Mouse (Mus musculus) telencephalon, adult 2 months (tissue): ENCODE data around the gene Copg2.
"Not testable (repeated sequence)": the region's sequence is repeated elsewhere in the genome, so short reads cannot be mapped to it uniquely, and the experiment has no call there.

Experiments used
- DNase-seq: peaks from one replicate; pipeline ENCODE4 v3.0.0-alpha.2; 2011; ENCODE audit warnings: low read depth, low spot score

Copg2 gene

DNA sequence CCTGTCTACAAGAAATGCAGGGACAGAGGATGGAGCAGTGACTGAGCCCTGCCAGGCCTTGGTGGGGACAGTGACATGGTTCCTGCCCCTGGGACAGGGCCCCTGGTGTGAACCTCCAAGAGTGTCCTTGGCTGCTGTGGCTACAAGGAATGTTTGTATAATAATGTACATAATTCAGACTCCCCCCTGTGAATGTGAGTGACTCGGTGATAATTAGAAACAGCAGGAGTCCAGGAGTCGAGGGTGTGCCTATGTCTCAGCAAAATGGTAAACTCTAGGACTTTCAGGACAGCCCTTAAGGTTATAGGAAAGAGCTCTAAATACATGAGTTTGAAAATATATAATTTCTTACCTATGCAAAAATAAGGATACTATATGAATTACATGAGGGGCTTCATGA lies 64.4 kb downstream of the Copg2 start:
- DNase-seq: no peak

DNA sequence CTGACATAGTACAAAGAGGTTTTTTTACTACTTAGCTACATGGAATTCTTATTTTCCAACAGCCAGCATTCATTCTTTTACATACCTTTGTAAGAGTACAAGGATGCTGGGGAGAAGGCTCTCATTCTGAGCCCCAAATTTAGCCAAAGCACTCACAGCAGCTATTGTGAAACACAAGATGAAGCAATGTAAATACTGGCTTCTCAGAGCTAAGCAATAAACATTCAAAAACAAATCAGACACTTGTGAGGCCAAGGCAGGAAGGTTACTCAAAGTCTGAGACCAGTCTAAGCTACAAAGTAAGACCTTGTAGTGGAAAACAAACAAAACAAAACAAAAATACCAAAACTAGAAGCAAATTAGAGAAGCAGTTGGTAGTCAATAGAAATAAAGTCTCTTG lies 83.0 kb downstream of the Copg2 start:
- DNase-seq: no peak

DNA sequence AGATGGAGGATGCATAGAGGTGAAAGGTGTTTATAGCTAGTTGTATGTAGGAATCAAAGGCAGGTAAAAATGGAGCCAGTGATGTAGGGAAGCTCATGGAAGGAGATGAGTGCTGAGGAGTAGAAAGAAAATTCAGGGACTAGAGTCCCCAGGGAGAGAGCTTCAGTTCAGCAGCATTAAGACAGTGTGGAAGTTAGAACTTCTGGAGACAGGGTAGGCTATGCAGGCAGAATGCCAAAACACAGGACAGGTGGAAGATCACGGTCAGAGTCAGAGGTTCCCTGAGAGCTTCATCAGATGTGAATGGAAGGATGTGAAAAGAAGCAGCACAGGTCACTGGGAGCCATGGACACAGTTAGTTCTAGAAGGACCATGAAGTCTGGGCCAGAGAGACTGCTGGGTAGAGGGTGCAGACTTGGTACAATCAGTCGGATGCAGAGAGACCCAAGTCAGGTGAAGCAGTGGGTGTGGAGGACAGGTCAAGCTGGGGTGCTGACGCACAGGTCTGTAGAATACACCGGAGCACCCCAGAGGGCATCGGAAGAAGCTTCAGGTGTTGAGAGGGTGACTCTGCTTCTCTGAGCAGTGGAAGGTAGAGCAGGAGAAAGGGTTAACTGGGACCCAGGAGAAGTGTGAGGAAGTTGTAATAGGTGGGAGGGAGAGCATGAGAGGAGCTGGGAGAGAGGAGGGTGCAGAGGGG lies 91.4 kb downstream of the Copg2 start:
- no peak for DNase-seq

GRCm38 (mm10) chr6:30804389-30805052 lies 92.1 kb downstream of the Copg2 start:
- not testable (repeated sequence) for DNase-seq

- not testable (repeated sequence) for DNase-seq
These were observed 93.7 kb downstream of the Copg2 start for GRCm38 (mm10) chr6:30802915-30803314.

- no peak for DNase-seq
These were observed 145.4 kb downstream of the Copg2 start for GRCm38 (mm10) chr6:30751209-30751608.

- DNase-seq: no peak
These were observed 146.1 kb downstream of the Copg2 start for GRCm38 (mm10) chr6:30750482-30750881.

GRCm38 (mm10) chr6:30749892-30750291 lies 146.7 kb downstream of the Copg2 start:
- DNase-seq: no peak

GRCm38 (mm10) chr6:30749042-30749689 lies 147.4 kb downstream of the Copg2 start:
- DNase-seq: no peak

GRCm38 (mm10) chr6:30748358-30748910 lies 148.2 kb downstream of the Copg2 start:
- DNase-seq: no peak

DNA sequence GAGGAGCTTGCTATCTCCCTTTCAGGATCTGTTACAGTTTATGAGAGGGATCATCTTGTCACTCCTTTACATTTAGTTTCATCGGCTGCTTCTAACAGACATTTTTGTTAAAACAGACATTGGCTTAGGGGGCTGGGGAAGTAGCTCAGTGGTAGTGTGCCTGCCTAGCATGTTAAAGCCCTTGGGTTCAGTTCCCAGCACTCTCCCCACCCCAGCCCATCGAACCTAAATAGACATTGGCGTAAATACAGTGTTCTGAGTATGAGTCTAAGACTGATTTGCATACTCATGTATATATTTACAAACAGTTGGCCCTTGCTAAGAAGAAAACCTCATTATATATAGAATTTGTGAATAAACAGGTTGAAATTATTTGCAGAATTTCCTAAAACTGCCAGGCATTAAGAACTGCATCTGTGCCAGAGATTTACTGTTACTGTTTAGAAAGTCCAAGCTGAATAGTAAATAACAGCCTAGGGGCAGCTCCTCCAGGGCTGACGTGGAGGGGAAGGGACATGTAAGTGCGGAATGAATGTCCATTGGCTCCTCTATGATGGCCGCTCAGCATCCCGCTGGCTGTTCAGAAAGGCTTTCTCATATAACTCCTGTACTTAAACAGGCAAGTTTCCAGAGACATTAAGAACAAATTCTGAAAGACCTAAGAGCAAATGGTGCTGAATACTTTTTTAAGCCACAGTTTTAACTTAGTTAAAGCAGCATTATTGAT lies 148.8 kb downstream of the Copg2 start:
- no peak for DNase-seq

GRCm38 (mm10) chr6:30745591-30745990 lies 151.0 kb downstream of the Copg2 start:
- DNase-seq: no peak

GRCm38 (mm10) chr6:30744846-30745245 lies 151.7 kb downstream of the Copg2 start:
- DNase-seq: no peak

DNA sequence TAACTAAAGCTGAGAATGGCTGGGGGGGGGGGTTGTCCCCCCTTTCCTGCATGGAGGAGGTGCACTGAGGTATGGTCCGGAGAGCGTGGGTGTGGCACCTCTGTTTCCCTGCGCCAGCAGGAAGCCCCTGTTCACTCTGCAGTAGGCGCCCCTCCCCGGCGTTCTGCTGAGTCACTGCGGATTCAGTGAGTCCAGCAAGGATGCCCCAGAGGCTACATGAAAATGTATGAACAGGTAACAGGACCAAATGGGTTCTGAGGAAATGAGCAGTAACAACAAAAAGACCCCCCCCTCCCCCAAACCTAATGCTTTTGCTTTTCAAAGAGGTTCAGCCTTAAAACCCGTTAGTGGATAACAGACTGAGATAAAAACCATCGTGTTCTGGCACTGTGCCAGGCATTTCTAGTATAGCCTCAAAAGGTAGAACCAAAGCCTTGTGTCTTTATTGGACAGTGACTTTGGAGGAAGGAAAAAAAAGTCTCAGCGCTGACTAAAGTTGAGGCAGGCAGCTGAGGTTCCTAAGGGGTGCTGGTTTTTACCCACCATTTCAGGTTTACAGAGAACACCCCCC lies 157.3 kb downstream of the Copg2 start:
- no peak for DNase-seq

DNA sequence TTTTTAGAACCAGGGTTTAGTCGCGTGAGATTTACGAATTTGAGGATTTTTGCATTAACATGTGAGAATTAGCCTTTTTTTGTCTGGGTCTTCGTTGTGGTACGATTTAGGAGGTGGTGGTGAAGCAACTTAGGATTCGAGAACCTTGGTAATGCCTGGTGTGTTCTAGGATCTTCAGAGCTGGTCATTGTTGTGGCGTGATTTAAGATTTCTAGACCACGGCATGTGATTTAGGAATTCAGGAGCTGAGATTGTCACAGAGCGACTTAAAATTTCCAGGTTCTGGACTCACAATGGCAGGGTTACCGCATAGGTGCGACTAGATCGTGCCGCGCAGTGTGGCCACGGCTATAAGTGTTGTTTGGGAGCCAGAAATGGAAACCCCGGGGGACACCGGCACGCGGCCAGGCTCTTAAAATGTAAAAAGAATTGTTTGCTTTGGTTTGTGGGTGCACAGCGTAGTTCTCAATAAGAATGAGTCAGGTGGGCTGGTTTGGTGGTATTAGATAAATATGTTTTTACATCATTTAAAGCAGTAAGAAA lies 158.1 kb downstream of the Copg2 start:
- no peak for DNase-seq

DNA sequence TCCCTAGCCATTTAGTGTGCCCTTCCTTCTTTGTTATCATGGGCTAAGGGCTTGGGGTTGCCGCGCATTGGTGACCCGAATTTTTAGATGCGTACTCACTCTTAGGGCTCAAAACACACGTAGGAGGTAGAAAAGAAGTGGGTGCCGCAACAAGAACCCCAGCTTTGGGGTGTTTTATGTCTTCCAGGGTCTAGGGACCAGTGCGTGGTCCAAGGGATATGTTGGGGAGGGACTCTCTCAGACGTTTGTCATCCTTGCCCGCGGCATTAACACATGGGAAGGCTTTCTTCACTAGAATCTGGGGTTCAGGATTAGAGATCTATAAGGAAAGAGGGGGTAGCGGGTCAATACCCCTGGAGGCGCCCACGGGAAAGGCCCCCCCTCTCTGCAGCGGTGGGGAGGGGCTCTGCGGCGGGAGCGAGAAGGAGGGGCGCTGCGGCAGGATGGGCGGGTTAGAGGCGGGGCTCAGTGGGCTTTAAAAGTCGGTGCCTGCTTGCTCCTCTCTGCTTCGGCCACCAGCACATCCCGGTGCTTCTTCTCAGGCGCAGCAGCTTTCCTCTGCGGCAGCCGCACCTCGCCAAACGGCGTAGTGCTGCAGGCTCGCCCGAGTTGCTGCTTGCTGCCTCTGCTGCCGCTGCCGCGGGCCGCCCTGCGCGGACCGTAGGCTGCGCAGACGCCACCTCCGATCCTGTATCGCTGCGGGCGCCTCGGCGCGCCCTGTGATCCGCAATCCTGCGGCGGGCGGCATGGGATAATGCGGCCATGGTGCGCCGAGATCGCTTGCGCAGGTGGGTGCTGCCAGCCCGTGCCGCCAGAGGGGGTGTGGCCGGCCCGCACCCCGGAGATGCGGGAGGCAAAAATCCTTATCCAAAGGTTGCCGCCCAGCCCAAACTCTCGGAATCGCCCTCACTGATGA lies 158.8 kb downstream of the Copg2 start:
- DNase-seq: no peak

DNA sequence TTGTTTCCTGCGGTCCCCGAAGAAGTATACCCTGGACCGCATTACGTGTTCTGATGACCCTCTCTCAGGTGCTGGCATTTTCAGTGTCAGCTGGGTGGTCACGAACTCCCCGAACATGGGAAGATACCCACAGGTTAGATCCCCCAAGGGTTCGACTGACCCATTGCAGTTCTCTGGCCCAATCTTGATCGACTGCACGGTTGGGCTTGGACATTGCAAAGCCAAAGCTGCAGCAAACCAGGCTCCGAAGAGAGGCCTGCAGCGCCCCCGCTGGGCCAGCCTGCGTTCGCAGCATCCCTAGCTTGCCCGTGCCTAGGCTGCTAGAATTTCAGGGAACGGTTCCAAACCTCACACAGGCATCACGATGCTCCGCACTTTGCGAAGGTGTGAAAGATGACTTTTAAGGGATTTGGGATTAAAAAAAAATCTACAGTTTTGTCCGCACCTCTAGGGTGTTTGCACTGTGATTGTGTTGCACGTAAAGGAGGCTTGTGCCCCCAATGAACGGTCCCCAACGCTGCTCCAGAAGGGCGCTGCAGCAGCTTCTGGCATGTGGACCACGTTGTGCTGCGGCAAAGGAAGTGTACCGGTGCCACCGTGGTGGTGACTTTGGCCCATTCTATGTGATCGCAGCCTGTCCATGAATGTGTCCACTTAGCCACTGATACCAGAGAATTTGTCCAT lies 159.6 kb downstream of the Copg2 start:
- peak; percentile 78 for DNase-seq

GRCm38 (mm10) chr6:30736372-30736762 lies 160.2 kb downstream of the Copg2 start:
- DNase-seq: no peak

DNA sequence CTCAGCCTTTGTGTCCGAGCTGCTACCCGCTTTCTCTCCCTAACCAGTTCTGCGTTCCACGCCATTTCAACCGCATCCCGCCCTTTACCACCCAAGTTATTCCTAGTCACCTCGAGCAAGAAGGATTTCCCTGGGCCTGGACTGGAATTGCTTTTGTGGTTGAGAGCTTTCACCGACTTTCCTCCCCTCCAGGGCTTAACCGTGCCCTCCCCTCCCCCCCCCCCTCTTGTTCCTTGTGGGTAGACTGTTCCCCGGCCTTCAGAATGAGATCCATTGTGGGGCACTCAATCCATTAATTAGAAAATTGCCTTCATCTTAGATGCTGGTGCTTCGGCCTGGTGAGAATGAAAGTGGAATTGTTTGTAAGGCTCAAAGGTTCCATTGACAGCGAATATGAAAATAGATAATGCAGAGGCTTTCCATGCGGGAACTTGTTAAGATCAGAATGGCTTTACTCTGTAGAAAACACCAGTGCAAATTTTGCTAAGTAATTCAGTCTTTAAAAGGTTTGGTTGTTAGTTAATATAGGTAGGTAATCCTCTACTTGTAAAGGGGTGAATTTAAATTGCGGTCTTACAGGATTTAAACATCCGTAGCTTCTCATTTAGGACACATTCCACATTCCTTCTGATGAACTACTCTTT lies 160.7 kb downstream of the Copg2 start:
- no peak for DNase-seq
